Mouse (Mus musculus) heart, embryonic 16.5 days (tissue): ENCODE results near the gene Sipa1l3. TPM values are rescaled to one million over a fixed set of nuclear protein-coding genes. Genes with fewer than 3 reads are reported as not detected.

Source experiments
- ATAC-seq: fragments of 200-750 bp; cut with Nextera tagmentation; replicated peaks from 2 replicates; pipeline ENCODE4 v1.8.0; 2017; ENCODE audit warnings: moderate number of reproducible peaks; ENCODE audit not compliant: insufficient read depth, low FRiP score; ENCODE audit errors: extremely low read depth
- H3K27ac ChIP-seq: fragments of 300-500 bp; sonication (generic); 2 replicates; pipeline ENCODE4 v1.5.1; 2014; ENCODE audit warnings: mild to moderate bottlenecking, low read length, control low read depth, moderate library complexity
- H3K27me3 ChIP-seq: fragments of 300-500 bp; sonication (generic); 2 replicates; pipeline ENCODE4 v1.6.1; 2014; ENCODE audit warnings: low read length, mixed read lengths; ENCODE audit not compliant: control insufficient read depth, insufficient read depth
- H3K36me3 ChIP-seq: fragments of 300-500 bp; sonication (generic); 2 replicates; pipeline ENCODE4 v1.6.1; 2014; ENCODE audit not compliant: control insufficient read depth, insufficient read depth
- H3K4me1 ChIP-seq: fragments of 300-500 bp; sonication (generic); 2 replicates; pipeline ENCODE4 v1.6.1; 2014; ENCODE audit warnings: low read length, mixed read lengths; ENCODE audit not compliant: control insufficient read depth, insufficient read depth
- H3K4me2 ChIP-seq: fragments of 300-500 bp; sonication (generic); 2 replicates; pipeline ENCODE4 v1.6.1; 2014; ENCODE audit warnings: low read depth, mild to moderate bottlenecking, control low read depth, low read length
- H3K4me3 ChIP-seq: fragments of 300-500 bp; sonication (generic); 2 replicates; pipeline ENCODE4 v1.5.1; 2014; ENCODE audit warnings: mild to moderate bottlenecking, control low read depth, low read length
- H3K9ac ChIP-seq: fragments of 300-500 bp; sonication (generic); 2 replicates; pipeline ENCODE4 v1.6.1; 2014; ENCODE audit warnings: low read length, control low read depth
- H3K9me3 ChIP-seq: fragments of 300-500 bp; sonication (generic); replicated peaks from 2 replicates; pipeline ENCODE4 v1.6.1; 2016; ENCODE audit warnings: low read length; ENCODE audit not compliant: control insufficient read depth
- WGBS: fragments of 180-500 bp; shearing (Covaris S2); extraction: QIAGEN DNeasy Blood & Tissue Kit; methylation state at CpG from one replicate; pipeline ENCODE4 v1.1.7; 2014; 5-methylcytosine and 5-hydroxymethylcytosine counted together
- polyA plus RNA-seq: library from polyadenylated mRNA; unstranded; fragments of >200 nt; fragmentation: Nextera tagmentation; extraction: Ambion mirVana; gene quantifications from 2 replicates; pipeline ENCODE4 v1.2.1, GENCODE M21; 2015

The Sipa1l3 gene
- polyA plus RNA-seq, 1 experiment from 2014 or later, result 5.8 TPM

GRCm38 (mm10) chr7:29450175-29450574, 68.3 kb downstream of the Sipa1l3 start:
- Histone ChIP-seq H3K4me1 (peaks cover 5% of the 10 kb centered on the region; the same call in 1 of the 2 replicates), H3K9ac (no peak overlapping the region), H3K27ac (no peak overlapping the region), H3K27me3 (peaks cover 88% of the 10 kb centered on the region), H3K4me2 (no peak overlapping the region), H3K36me3 (no peaks in the 10 kb centered on the region), H3K4me3 (no peak overlapping the region), H3K9me3 (peaks cover 3% of the 10 kb centered on the region; the same call in 1 of the 2 replicates)
- no peak for ATAC-seq
- 65% methylated on average over 5 of the region's 5 CpGs for WGBS

- H3K36me3 ChIP-seq, result no peaks in the 10 kb centered on the region
- no peak overlapping the region for H3K27ac ChIP-seq
- peaks cover 82% of the 10 kb centered on the region for H3K27me3 ChIP-seq
- no peak overlapping the region for H3K4me2 ChIP-seq
- H3K4me1 ChIP-seq, result peaks cover 7% of the 10 kb centered on the region; the same call in 1 of the 2 replicates
- WGBS, result 79% methylated on average over 6 of the region's 6 CpGs
- no peak for ATAC-seq
- no peak overlapping the region for H3K4me3 ChIP-seq
- H3K9ac ChIP-seq, result no peak overlapping the region
- no peaks in the 10 kb centered on the region for H3K9me3 ChIP-seq
These were observed 69.6 kb downstream of the Sipa1l3 start for GRCm38 (mm10) chr7:29448830-29449229.

- whole genome bisulfite sequencing, result 80% methylated on average over 11 of the region's 11 CpGs
- H3K9ac ChIP-seq, result no peak overlapping the region
- H3K4me3 ChIP-seq, result no peak overlapping the region
- no peak overlapping the region for H3K4me2 ChIP-seq
- peaks cover 79% of the 10 kb centered on the region for H3K27me3 ChIP-seq
- H3K9me3 ChIP-seq, result no peaks in the 10 kb centered on the region
- no peak overlapping the region for H3K27ac ChIP-seq
- ATAC-seq, result no peak
- no peaks in the 10 kb centered on the region for H3K36me3 ChIP-seq
- H3K4me1 ChIP-seq, result 0 out of 2 replicates have a peak, but pooled peaks cover 2% of the 10 kb centered on the region
These were observed 71.2 kb downstream of the Sipa1l3 start for GRCm38 (mm10) chr7:29447147-29447829.

DNA sequence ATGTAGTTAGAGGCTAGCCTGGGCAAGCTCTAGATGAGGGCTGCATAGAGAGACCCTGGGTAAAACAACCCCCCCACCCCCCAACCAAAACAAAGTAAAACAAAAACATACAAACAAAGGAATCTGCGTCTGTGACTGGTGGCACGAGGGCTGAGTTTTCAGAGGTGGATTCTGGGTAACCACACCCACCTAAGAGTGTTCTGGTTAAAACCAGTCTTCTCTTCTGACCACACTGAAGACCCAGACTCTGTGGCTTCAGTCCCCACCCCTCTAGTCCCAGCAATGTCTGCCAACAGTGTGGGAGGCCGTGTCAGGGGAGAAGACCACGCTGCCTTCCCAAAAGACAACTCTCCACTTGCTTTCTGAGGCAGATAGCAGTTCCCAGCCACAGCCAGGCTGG, 72.3 kb downstream of the Sipa1l3 start:
- H3K36me3 ChIP-seq, result no peaks in the 10 kb centered on the region
- H3K27me3 ChIP-seq, result peaks cover 77% of the 10 kb centered on the region
- WGBS, result 82% methylated on average over 4 of the region's 4 CpGs

GRCm38 (mm10) chr7:29444527-29444926, 73.9 kb downstream of the Sipa1l3 start:
- peaks cover 74% of the 10 kb centered on the region for H3K27me3 ChIP-seq
- H3K4me1 ChIP-seq, result peaks cover 5% of the 10 kb centered on the region; the same call in 1 of the 2 replicates
- no peaks in the 10 kb centered on the region for H3K9me3 ChIP-seq
- H3K4me2 ChIP-seq, result no peak overlapping the region
- H3K27ac ChIP-seq, result no peak overlapping the region
- no peak for ATAC-seq
- H3K4me3 ChIP-seq, result no peak overlapping the region
- H3K9ac ChIP-seq, result no peak overlapping the region
- H3K36me3 ChIP-seq, result no peaks in the 10 kb centered on the region
- 56% methylated on average over 5 of the region's 5 CpGs for WGBS

More for the DNA sequence above, 72.3 kb downstream of the Sipa1l3 start:
- no peak for ATAC-seq
- Histone ChIP-seq H3K4me1 (peaks cover 4% of the 10 kb centered on the region; the same call in 1 of the 2 replicates), H3K4me2 (no peak overlapping the region), H3K9ac (no peak overlapping the region), H3K9me3 (no peaks in the 10 kb centered on the region), H3K27ac (no peak overlapping the region), H3K4me3 (no peak overlapping the region)

GRCm38 (mm10) chr7:29444070-29444469, 74.4 kb downstream of the Sipa1l3 start:
- peaks cover 76% of the 10 kb centered on the region for H3K27me3 ChIP-seq
- WGBS, result 47% methylated on average over 2 of the region's 2 CpGs
- H3K9me3 ChIP-seq, result no peaks in the 10 kb centered on the region
- no peak overlapping the region for H3K4me2 ChIP-seq
- H3K36me3 ChIP-seq, result no peaks in the 10 kb centered on the region
- H3K4me1 ChIP-seq, result peaks cover 5% of the 10 kb centered on the region; the same call in 1 of the 2 replicates
- no peak overlapping the region for H3K4me3 ChIP-seq
- no peak overlapping the region for H3K27ac ChIP-seq
- ATAC-seq, result no peak
- no peak overlapping the region for H3K9ac ChIP-seq

DNA sequence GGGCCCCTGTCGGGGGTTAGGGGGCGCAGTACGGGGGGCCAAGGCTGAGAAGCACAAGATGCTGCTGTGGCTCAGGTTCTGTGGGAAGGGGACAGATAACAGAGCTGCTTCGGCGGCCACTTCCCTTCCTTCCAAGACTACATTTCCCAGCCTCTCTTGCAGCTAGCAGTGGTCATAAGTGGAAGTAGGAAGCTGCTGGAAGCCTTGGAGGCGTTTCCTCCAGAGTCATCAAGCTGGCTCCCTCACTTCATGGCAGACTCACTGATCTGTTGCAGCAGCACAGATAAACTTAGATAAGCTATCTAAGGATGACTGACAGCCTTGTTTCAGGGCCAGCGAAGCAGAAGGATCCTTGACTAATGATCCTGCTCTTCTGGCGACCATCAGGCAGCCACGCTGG, 76.6 kb downstream of the Sipa1l3 start:
- Histone ChIP-seq H3K27me3 (peaks cover 66% of the 10 kb centered on the region), H3K4me2 (peak overlapping the region; percentile 31; the same call in 1 of the 2 replicates)
- ATAC-seq, result no peak

DNA sequence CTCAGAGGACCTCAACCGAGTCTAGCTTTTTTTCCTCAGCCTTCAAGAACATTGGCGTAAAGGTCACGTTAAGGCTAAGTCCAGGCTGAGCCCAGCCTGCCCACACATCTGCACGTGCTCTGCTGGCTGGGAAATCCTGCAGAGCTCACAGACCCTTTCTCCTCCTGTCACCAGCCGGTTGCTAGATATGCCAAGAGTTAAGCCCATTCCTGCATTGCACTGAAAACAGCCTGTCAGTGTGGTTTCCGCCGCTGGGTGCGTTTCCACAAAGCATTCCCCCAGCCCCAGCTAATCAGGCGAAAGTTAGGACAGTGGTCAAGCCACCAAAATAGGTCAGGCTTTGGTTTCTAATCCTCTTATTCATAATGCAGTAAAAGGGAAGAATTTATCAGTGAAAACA, 77.3 kb downstream of the Sipa1l3 start:
- no peak for ATAC-seq
- Histone ChIP-seq H3K4me2 (no peak overlapping the region), H3K9ac (no peak overlapping the region), H3K27me3 (peaks cover 60% of the 10 kb centered on the region), H3K4me1 (peaks cover 11% of the 10 kb centered on the region), H3K9me3 (0 out of 2 replicates have a peak, but pooled peaks cover 3% of the 10 kb centered on the region), H3K4me3 (no peak overlapping the region), H3K36me3 (no peaks in the 10 kb centered on the region), H3K27ac (no peak overlapping the region)
- WGBS, result 57% methylated on average over 9 of the region's 9 CpGs

More for the DNA sequence above, 76.6 kb downstream of the Sipa1l3 start:
- Histone ChIP-seq H3K36me3 (no peaks in the 10 kb centered on the region), H3K4me3 (no peak overlapping the region), H3K27ac (no peak overlapping the region), H3K4me1 (peaks cover 8% of the 10 kb centered on the region), H3K9me3 (0 out of 2 replicates have a peak, but pooled peaks cover 3% of the 10 kb centered on the region), H3K9ac (no peak overlapping the region)
- WGBS, result 41% methylated on average over 9 of the region's 9 CpGs

DNA sequence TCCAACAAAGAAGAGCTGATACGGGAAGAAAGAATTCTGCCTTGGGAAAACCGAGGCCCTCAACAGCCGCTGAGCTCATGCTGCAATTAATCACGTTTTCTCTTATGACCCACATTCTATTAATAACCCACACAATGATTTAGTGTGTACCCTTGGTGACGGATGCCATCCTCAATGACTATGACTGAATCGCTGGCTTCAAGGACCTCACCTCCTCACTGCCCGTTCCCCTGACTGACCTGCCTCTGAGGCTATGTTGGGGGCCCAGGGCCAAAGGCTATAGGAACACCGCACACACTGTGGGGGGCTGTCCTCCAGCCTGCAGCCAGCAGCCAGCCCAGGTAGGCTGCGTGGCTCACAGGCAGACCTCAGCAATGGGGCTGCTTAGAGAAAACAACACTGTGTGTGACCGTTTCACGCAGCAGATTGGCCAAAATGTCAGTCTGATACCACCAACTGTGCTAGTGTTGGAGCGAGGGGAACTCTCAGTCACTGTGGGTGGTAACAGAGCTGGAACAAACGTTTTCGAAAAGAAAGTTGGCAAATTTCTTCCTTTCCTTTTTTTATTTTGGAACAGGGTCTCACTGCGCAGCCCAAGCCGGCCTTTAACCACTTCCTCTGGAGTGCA, 79.7 kb downstream of the Sipa1l3 start:
- Histone ChIP-seq H3K4me3 (no peak overlapping the region), H3K27ac (no peak overlapping the region), H3K9me3 (0 out of 2 replicates have a peak, but pooled peaks cover 3% of the 10 kb centered on the region), H3K4me2 (no peak overlapping the region), H3K4me1 (peaks cover 9% of the 10 kb centered on the region), H3K36me3 (no peaks in the 10 kb centered on the region), H3K9ac (no peak overlapping the region), H3K27me3 (peaks cover 63% of the 10 kb centered on the region)
- 57% methylated on average over 16 of the region's 16 CpGs for WGBS
- ATAC-seq, result 0 out of 2 replicates have a peak, but pooled peaks have one; percentile 25
